Comparison of ENCODE assay signal across 11 mouse cellular contexts in genomic region chr13:60614154-60614553, GRCm38 (mm10). TPM values are rescaled to one million over a fixed set of nuclear protein-coding genes. Genes with fewer than 3 reads are reported as not detected.
A peak's percentile ranks its signal among the peaks of the same experiment; 100 is the strongest.
DNase-seq lines count a peak whose midpoint lies in the region; ATAC-seq and TF ChIP-seq lines count a peak whose summit lies in the region.
"Had no signal": no experiment of that assay in that cellular context is flagged by ENCODE, and none has a peak within 500 bp of the region (broad histone marks: within the 10 kb centered on the region; RNA-seq: fewer than 3 reads in every experiment).

No protein-coding gene starts in this region.

- peaks cover 3% of the 10 kb centered on the region; the same call in 1 of the 2 replicates for H3K36me3 ChIP-seq in lung, embryonic 16.5 days (ENCODE audit: control insufficient read depth, insufficient read depth, low read length)
- H3K36me3 ChIP-seq in forebrain, embryonic 16.5 days (ENCODE audit: control insufficient read depth, insufficient read depth) = peaks cover 8% of the 10 kb centered on the region

- no peak overlapping the region for H3K9ac ChIP-seq in lung, embryonic 16.5 days (ENCODE audit: low read length)
- no peak overlapping the region for H3K9ac ChIP-seq in forebrain, embryonic 16.5 days (replicated peaks; ENCODE audit: low read depth, low read length)
- H3K9ac ChIP-seq: liver, embryonic 14.5 days; midbrain, embryonic 12.5 days had no signal

- no peak for TF ChIP-seq POLR2A in lung, adult 2 months (IDR thresholded peaks at IDR 0.05; ENCODE audit: borderline replicate concordance, extremely low read depth, low read depth, low read length)

- WGBS in lung, embryonic 16.5 days = 73% methylated on average over 8 of the region's 8 CpGs
- 70% methylated on average over 8 of the region's 8 CpGs for WGBS in lung, adult 2 months
- 20% methylated on average over 8 of the region's 8 CpGs for WGBS in forebrain, embryonic 16.5 days

- H3K4me1 ChIP-seq in lung, embryonic 16.5 days (replicated peaks; ENCODE audit: control insufficient read depth, insufficient read depth, low read length) = peaks cover 5% of the 10 kb centered on the region
- peaks cover 6% of the 10 kb centered on the region; the same call in 1 of the 2 replicates for H3K4me1 ChIP-seq in lung, adult 2 months (ENCODE audit: control insufficient read depth, insufficient read depth, low read length)
- H3K4me1 ChIP-seq in forebrain, embryonic 16.5 days (replicated peaks; ENCODE audit: control insufficient read depth, insufficient read depth, low read length) = peaks cover 48% of the 10 kb centered on the region

- no peaks in the 10 kb centered on the region for H3K27me3 ChIP-seq in lung, embryonic 16.5 days (ENCODE audit: control insufficient read depth, insufficient read depth, low read depth, low read length)
- H3K27me3 ChIP-seq in forebrain, embryonic 16.5 days (replicated peaks; ENCODE audit: control insufficient read depth, insufficient read depth, low read length) = no peaks in the 10 kb centered on the region
- H3K27me3 ChIP-seq: midbrain, embryonic 12.5 days had no signal

- H3K9me3 ChIP-seq in lung, embryonic 16.5 days (ENCODE audit: control insufficient read depth, low read length) = no peaks in the 10 kb centered on the region
- no peaks in the 10 kb centered on the region for H3K9me3 ChIP-seq in forebrain, embryonic 16.5 days (ENCODE audit: control insufficient read depth, low read length)
- H3K9me3 ChIP-seq: midbrain, embryonic 12.5 days had no signal

- H3K4me3 ChIP-seq in lung, embryonic 16.5 days (ENCODE audit: low read length) = no peak overlapping the region
- H3K4me3 ChIP-seq in lung, adult 2 months (replicated peaks; ENCODE audit: extremely low read depth, low read depth, low read length) = no peak overlapping the region
- H3K4me3 ChIP-seq in forebrain, embryonic 16.5 days (replicated peaks; ENCODE audit: low read length) = no peak overlapping the region
- H3K4me3 ChIP-seq: midbrain, embryonic 12.5 days had no signal

- DNase-seq in lung, adult 2 months = no peak
- DNase-seq in layer of hippocampus, adult 9-11 months = peak; percentile 60
- peak; percentile 83 to 88 for DNase-seq in right cerebral cortex, postnatal 10 days (ENCODE audit: low spot score in 2 of 2)
- DNase-seq in spleen, postnatal 10 days (ENCODE audit: low spot score in 2 of 2) = no peak
- DNase-seq in kidney, postnatal 4 days = no peak
- DNase-seq: adrenal gland, adult 8-10 months; spleen, adult 18-20 months had no signal

- no peak overlapping the region for H3K27ac ChIP-seq in lung, embryonic 16.5 days (ENCODE audit: low read length)
- peak overlapping the region; percentile 43; the same call in 1 of the 2 replicates for H3K27ac ChIP-seq in forebrain, embryonic 16.5 days (ENCODE audit: low read length)
- H3K27ac ChIP-seq: liver, embryonic 14.5 days; midbrain, embryonic 12.5 days had no signal

- no peak overlapping the region for H3K4me2 ChIP-seq in lung, embryonic 16.5 days (ENCODE audit: low read depth, low read length)
- no peak overlapping the region for H3K4me2 ChIP-seq in forebrain, embryonic 16.5 days (ENCODE audit: low read length)
- H3K4me2 ChIP-seq: midbrain, embryonic 12.5 days had no signal

- peak; percentile 20; the same call in 1 of the 2 replicates for ATAC-seq in lung, embryonic 16.5 days (ENCODE audit: low read depth)
- peak; percentile 89 for ATAC-seq in forebrain, embryonic 16.5 days

- TF ChIP-seq CTCF in lung, adult 2 months (IDR thresholded peaks at IDR 0.05; ENCODE audit: insufficient read depth, low read length) = no peak

RNA-seq across cellular contexts. Expression of gene Dapk1, which starts 12.4 kb away (rescaled TPM):
- polyA plus RNA-seq in lung, embryonic 16.5 days (2015; fragmentation: Nextera tagmentation; extraction: Ambion mirVana) = 40.8 and 43.4 TPM in 2 replicates
- 94.1 and 96.9 TPM in 2 replicates for polyA plus RNA-seq in lung, adult 2 months (2012; rRNA removed)
- polyA plus RNA-seq in forebrain, embryonic 16.5 days (2015; fragmentation: Nextera tagmentation; extraction: Ambion mirVana) = 59.8 and 61.4 TPM in 2 replicates

Comparison
In these comparisons a context has a peak if more than half of its experiments do, and no peak if none do; other contexts are left out.
1. DNase-seq: peak in layer of hippocampus, adult 9-11 months (single experiment) and right cerebral cortex, postnatal 10 days (2 of 2); none in lung, adult 2 months (single experiment), spleen, postnatal 10 days (0 of 2) and kidney, postnatal 4 days (0 of 2).